Mouse (Mus musculus) heart, postnatal 4 days (tissue): ENCODE results near the gene Ppbp. TPM values are rescaled to one million over a fixed set of nuclear protein-coding genes. Genes with fewer than 3 reads are reported as not detected.

Experiments used
- DNase-seq: peaks from one replicate; pipeline ENCODE4 v3.0.0; 2021
- total RNA-seq, 2 experiments: library from RNA; stranded (reverse); gene quantifications; 2 replicates each; pipeline ENCODE4 v1.2.3; 2021

The Ppbp gene
- total RNA-seq: 1 to 10 TPM; 1.7 to 2.9 TPM

DNA sequence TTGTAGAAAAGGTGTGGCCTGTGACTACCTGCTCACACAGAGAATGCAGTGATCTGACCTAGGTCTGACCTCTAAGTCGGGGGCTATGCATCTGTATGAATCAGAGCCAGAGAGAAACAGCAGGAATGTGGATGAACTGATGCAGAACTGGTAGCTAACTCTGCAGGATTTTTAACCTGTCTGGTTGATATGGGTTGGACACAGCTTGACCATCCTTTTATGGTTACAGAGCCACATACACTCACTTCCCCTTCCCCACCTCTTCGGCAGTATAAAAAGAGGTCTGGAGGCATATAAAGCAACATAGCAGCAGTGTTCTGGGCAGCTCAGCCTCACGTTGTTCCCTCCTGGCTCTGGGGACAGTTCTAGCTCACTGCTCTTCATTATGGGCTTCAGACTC lies at the start of gene Ppbp:
Gene Ppbp, plus strand, starts transcription at position 301 of the 400 bp plus-strand sequence.
- DNase-seq: no peak

DNA sequence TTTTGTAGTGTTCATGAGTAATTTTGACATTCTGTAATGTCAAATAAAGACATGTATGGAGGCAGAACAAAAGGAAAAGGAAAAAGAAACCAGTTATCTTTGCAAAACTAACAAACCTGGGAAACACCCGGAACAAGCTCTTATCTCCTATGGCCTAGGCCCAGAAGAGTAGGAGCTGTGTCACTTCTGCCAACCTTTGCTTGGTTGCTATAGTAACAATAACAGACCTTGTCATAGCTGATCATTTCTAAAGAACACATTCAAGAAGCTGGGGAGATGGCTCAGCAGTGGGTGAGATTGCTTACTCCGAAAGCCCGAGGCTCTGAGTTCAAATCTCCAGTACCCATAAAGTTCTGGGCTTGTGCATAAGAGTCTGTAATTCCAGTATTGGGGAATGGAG lies 45.7 kb upstream of the Ppbp start:
- no peak for DNase-seq

DNA sequence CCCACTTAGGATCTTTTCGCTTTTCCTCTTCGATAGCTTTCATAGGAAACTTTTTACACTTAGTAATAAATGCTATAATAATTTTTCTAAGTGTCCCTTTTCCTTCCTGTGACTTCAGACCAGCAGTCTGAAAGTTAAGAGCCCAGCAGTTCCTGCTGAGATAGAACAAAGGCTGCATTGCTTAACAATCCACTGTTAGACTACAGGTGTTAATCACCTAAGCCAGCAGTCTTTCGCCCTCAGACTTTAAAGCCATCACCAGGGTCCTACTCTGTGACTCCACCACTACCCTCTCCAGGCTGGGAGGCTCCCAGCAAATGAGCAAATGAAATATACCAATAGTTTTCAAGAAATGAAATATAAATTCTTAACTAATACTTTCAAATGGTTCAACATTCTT lies 40.1 kb upstream of the Ppbp start:
- DNase-seq: no peak

DNA sequence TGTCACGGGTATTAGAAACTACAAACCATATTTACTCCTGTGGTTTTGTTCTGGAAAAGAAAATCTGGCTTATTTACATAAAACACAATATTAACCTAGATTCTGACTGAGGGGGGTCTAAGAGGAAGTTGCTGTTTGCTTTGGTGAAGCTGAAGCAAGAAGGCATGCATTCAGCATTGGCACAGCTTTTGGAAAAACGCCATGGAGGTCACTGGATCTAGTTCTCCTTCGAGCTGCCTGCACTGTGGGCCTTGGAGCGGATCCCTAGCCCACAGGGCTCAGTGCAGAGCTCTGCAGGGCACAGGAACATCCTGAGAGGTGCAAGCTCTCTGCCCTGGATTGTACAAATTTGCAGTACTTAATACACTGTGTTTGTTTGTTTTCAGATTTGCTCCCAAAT lies 36.8 kb upstream of the Ppbp start:
- DNase-seq: no peak

DNA sequence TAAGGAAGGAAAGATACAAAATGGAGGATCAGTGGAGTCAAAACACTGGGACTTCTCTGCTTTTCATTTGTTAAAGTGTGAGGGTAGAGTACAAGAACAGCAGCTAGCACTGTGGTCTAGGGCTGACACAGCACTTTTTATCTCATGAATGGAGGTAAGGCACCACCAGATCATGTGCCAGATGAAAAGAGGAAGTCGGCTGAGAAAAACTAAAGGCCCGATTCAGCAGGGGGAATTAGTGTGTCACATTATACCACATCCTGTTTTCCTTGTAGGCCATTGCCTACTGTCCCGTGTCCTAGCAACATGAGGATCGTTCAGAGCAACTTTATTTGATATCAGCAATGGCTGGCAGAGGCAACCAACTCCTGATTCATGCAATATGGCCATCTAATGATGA lies 26.3 kb upstream of the Ppbp start:
- DNase-seq: no peak

DNA sequence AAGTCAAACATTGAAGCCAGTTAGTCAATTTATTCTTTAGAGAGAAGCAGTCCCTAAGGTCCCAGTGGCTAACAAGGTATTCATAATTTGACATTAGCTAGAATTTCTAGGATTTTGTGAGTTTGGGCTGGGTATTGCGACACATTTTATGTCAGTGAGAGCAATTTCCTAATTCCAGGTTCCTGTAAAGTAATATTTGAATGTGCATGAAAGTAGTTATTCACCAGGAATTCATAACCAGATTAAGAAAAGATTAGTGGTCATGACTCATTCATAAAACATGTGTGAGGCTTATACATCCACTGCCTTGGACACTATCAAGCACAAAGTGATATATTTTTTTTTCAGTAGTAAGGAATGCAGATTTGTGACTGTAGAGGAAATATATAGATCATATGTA lies 14.4 kb upstream of the Ppbp start:
- no peak for DNase-seq

DNA sequence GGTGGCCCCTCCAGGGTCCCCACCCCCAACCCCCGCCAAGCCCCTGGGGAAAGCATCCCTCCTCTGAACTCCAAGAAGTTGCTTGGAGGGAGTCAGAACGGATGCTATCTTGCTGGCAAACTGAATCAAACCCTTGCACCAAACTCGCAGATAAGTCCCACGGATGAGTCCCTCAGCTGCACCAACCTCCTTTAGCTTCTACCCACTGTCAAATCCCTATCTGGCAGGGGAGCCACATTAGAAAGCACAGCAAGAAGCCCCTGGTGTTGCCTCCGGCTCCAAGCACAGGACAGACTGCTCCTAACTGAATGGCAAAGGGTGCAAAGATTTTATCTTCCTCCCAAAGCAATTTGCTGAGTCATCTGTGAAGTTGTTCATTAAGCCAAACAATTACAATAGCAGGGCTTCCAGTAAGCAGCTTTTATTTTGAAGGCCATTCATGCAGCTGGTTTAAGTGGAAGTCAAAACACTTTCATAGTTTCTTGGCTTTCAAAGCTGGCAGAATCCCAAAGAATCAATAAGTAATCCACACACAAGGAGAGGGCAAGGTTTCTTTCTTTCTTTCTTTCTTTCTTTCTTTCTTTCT lies 10.2 kb upstream of the Ppbp start:
- DNase-seq: no peak

DNA sequence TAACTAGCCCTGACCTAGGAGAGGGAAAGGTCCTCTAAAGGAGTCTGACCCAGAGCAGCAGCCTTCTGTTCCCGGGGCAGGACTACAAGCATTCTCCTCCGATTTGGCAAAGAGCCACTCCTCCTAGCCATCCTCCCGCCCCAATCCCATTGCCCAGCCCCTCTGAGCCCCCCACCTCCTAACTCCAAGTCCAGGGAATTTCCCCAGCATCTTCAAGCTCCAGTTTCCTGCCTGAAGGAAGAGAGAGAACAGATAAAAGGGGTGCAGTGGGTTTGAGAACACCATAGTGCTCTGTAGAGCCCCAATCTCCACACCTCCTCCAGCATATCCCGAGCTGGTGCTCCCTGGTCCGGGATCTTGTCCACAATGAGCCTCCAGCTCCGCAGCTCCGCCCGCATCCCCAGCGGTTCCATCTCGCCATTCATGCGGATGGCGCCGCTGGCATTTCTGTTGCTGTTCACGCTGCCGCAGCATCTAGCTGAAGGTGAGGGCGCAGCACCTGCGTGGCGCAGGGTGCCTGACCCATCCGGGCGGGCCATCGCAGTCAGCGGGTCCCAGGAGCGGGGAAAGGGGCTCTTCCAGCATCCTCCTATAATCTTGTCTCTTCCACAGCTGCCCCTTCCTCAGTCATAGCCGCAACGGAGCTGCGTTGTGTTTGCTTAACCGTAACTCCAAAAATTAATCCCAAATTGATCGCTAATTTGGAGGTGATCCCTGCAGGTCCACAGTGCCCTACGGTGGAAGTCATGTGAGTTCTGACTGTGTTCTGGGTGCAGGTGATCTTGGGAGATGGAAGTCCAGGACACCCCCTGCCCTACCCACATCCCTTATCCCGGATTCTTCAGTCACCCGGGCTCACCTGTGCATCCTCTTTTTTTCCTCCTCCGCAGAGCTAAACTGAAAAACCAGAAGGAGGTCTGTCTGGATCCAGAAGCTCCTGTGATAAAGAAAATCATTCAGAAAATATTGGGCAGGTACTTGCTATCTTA lies 8.9 kb upstream of the Ppbp start, which contains the start of gene Cxcl5:
Gene Cxcl5, plus strand, starts transcription at position 284 of the 989 bp plus-strand sequence.
- no peak for DNase-seq

DNA sequence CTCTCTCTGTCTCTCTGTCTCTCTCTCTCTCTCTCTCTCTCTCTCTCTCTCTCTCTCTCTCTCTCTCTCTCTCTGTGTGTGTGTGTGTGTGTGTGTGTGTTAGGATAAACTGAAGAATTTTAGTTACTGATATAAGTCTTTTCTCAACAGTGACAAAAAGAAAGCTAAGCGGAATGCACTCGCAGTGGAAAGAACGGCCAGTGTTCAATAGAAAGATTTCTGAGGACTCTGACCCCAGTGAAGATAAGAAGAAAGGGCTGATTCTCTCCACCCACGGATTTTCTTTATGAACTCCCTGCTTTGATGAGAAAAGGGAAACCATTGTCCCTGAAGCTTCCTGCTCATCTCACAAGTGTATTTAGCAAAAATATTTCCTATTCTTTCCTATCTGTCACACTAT lies 8.0 kb upstream of the Ppbp start:
- DNase-seq: no peak

DNA sequence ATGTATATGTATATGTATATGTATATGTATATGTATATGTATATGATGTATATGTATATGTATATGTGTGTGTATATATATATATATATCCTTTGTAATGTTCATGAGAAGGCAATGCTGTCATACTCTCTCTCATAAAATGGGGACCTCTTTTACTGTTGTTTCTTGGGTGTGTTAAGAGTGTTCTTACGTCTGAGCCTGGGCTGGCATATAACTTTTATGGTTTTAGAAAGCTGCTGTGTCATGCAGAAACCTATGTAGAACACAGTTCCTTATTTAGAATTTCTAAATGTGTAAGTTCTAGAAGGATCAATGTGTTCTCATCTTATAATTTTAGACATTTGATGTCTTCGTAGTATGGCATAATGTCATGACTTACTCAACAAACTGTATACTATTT lies 7.5 kb upstream of the Ppbp start:
- no peak for DNase-seq

DNA sequence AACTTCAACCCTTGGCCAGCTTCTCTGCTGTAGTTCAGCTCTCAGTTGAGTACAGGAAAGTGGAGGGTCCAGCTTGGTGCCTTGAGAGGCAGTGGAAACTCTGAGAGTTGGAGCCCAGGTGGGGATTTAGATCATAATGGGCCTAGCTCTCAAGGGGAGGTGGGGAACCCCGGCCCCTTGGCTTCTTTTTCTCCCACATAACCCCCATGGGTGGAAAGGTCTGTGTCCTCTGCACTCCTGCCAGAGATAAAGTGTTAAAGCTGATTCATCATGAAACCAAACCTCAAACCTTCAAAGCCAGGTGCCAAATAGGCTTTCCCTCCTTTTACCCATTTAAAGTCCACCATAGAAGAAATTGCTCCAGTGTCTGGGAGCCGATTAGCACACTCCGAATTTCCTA lies 6.5 kb upstream of the Ppbp start:
- DNase-seq: no peak

DNA sequence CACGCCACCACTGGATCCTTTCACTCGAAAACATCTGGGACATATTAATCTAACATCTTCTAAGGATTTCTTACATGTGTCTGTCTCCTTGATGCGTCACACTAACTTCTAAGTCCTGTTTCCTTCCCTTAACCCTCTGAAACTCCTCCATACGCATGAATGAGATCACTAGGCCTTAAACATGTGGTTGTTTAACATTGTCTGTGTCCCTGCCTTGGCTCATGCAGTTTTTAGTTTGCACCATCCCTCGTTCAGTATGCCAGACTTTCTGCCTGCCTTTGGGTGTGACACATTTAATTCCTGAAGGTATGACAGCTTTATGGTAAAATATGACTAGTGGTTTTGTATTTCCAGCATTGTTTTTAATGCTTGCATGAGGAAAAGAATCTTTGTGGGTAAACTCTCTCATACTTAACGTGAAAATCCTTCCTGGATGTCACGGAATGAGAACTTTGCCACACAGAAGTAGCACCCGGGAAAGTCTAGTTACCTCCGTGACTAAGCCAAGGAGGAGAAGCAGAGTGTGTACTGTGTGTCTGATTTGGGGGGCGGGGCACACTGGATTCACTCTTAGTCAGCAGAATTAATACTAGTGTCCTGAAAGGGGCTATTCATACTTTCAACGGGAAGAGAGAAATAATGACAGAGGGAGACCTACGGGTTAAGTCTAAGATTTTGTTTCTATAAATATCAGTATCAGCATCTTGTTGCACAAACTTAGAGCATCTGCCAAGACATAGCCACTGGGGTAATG lies 4.2 kb upstream of the Ppbp start:
- DNase-seq: no peak

DNA sequence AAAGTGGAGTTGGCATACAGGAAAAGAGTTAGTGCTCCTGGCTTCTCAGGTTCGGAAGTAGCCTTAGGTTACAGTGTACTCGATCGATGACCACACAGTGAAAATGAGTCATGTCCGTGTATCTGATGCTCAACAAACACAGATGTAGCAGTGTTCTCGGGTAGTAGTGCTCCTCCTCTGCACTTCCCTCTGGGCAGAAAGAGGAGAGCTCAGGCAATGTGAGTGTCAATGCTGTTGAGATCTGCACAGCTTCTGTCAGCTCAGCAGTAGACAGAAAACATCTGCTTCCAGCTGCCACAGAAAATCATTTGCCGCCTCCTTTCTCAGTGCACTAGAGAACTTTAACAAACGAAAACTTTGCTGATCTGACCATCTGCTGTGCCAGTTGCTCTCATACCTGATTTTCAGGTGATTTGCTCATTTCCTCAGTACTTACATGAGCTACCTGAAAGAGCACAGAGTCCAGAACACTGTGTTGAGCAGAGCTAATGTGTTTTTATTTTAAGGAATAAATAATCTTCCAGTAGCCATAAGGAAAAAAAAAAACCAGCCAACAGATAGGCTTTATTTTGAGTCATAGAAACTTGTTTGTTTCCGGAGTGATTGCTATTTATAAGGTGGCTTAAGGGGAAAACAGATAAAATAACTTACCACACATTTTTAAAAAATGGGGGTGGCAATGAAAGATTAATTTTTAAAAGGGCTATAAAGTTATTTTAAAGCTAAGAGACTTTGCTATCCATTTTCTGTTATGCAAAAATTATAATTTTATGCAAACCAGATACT lies 2.3 kb upstream of the Ppbp start:
- DNase-seq: no peak

DNA sequence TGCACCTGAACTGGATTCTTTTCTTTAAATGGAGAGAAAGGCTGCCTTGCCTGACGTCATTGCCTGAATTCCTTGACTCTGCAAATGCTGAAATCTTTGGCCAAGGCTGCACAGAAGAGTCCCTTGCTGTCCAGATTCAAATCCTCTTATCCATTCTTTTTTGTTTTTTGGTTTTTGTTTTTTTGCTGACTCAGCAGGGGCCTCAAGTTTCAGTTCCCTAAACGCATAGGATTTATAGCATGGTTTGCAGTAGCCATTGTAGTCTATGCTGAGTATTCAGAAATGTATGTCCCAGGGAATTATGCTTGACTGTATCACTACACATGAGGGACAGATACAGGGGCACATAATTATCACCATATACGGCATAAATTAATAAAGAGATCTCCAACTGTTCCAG lies 3.1 kb downstream of the Ppbp start:
- DNase-seq: no peak

DNA sequence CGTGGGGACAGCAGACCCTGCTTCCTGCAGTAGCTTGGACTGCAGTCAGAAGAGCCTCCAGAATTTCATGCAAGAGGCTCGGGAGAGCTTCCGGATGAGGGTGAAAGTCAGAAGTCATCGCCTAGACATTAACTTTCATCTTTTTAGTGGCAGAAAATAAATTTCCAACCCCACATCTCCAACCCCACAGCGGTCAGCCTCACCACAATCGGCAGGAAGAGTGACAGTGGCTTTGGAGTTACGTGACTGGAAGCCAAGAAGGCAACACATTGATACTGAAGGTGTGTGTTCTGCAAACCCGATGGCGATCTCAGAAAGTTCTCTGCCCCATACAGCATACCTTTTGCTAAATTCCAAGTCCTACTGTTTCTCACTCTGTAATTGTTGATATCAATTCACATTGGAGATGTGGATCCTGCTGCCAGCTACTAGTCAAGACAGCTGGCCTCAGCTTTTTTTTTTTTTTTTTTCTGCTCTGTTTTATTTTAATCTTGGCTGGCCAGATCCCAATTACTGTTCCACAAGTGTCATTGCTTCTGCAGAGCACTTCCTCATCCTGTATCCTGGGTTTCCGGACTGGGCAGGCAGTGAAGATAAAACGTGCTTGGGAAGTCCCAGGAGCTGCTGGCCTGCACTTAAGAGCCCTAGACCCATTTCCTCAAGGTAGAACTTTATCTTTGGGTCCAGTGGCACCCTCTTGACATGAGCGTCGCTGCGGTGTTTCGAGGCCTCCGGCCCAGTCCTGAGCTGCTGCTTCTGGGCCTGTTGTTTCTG lies 3.7 kb downstream of the Ppbp start, which contains the start of gene Pf4:
Gene Pf4, plus strand, starts transcription at position 556 of the 774 bp plus-strand sequence.
- peak; percentile 37 for DNase-seq

DNA sequence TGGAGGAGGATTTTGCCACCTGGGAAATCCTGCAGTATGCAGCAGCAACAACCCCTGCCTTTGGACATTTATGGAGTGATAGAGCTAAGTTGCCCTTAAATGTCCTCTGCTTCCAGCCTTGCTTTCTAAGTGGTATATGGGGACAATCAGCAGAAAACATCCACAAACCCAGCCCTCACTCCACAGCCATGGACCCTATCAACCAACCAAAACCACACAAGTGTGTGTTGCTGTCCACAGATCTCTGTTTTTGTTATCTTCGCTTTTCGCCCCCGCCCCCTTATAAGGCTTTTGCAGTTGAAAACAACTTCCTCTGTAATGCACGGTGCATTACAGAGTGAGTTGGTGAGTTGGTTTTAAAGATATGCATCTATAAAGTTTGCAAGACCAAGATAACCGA lies 7.2 kb downstream of the Ppbp start:
- DNase-seq: no peak

DNA sequence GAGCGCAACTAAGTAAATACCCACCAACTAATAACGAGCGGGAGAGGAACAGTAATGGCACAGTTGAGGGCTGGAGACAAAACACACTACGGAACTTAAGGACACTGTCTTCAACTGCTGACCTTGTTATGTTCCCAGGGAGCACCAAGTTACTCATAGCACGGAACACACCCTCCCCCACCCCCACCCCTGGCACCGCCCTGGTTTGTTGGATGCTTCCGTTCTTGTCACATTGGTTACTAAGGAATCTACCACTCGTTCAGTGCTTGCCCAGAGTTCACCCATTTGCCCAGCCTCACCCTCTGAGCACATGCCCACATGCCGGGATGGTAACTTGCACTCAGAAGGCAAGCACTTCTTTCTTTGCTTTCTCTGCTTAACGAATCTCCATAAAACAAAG lies 9.3 kb downstream of the Ppbp start:
- no peak for DNase-seq

DNA sequence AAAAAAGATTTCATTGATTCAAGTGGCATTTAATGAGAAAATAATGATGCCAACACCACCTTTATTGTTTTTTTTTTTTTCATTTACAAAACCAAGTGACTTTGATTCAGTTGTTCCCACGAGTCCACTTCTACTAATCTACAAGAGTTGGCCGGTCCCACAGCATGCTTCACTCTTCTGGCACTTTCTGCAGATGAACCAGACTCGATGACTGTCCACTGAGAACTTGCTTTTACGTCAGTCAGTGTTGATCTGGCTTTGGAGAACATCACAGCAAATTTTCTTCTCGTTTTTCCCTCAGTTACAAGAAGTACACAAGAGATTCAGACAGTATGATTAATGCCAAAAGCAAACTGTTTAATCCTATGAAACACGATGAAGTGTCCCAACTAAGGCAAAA lies 10.5 kb downstream of the Ppbp start:
- no peak for DNase-seq

DNA sequence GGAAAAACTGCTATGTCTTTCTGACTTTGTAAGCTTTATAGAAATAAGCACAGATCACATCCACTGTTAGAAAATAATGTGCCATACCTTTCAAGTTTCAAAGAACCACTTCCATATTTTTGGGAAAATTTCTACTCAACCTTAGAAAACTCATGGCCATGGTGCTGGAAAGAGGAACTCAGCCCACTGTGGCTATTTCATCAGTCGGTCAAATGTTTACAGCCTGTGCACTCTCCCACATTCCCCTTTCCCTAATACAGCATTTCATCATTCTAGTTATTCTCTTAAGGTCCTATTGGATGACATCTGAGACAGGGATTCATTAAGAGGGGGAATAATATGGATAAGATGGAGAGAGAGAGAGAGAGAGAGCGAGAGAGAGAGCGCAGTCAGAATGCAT lies 15.4 kb downstream of the Ppbp start:
- no peak for DNase-seq

DNA sequence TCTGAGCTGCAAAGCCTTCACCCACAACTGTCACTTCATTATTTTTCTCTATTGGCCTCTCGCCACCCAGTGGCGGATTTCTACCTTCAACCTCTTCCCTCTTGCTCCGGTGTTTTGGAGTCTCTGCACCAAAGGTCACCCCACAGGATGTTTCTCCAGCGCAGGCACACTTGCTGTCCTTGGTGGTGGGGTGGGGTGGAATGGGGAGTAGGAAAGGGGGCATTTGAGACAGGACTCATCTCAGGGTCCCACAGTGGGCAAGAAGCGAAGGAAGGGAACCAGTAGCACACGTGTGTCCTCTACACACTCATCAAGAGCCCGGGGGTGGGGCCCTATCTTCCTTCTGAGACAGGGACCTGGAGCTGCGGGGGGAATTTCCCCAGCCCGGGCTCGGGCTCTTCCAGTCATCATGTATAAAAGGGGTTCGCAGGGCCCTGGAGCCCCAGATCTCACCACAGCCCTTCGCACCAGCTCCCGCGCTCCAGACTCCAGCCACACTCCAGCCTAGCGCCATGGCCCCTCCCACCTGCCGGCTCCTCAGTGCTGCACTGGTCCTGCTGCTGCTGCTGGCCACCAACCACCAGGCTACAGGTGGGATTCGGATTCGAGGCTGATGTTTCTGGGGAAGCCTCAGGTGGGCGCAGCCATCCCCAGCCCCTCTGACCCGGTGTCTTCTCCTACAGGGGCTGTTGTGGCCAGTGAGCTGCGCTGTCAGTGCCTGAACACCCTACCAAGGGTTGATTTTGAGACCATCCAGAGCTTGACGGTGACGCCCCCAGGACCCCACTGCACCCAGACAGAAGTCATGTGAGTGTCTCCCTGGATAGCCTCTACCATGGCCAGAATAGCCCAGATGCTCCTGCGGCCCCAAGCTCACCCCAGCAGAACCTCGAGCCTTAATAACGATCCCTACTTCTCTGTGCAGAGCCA lies 17.6 kb downstream of the Ppbp start, which contains the start of gene Cxcl3:
Gene Cxcl3, plus strand, starts transcription at position 445 of the 930 bp plus-strand sequence.
- peak; percentile 24 for DNase-seq
